Mouse (Mus musculus): ENCODE results near the gene Gm10717.
"Not testable (repeated sequence)": the region's sequence is repeated elsewhere in the genome, so short reads cannot be mapped to it uniquely, and the experiment has no call there.

DNA sequence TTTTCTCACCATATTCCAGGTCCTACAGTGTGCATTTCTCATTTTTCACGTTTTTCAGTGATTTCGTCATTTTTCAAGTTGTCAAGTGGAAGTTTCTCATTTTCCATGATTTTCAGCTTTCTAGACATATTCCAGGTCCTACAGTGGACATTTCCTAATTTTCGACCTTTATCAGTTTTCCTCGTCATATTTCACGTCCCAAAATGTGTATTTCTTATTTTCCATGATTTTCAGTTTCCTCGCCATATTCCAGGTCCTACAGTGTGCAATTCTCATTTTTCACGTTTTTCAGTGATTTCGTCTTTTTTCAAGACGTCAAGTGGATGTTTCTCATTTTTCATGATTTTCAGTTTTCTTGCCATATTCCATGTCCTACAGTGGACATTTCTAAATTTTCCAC is 2.0 kb downstream of the Gm10717 start:
- TF ChIP-seq CTCF, POLR2A (IDR thresholded peaks at IDR 0.05; ENCODE audit: insufficient read depth, low read depth, low read length): not testable (repeated sequence)
